Mouse (Mus musculus): ENCODE data around the gene Zfp853.

The Zfp853 gene

DNA sequence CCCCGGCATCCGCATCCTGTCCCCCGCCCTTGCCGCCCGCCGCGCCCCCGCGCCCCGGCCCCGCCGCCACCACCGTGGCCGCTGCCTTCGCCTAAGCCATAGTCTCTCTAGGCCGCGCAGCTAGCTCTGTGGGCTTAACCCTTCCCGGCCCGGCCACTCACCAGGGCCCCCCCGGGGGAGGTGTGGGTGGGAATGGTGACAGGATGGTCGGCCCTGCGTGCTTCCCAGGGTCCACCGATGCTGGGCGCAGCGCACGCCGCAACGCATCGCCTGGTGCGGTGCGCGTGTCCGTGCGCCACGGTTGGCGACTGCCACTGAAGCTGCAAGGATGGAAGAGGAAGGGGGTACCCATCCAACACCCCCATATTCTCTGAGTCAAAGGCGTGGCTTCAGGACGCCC lies at the start of gene Zfp853:
TSS of gene Zfp853 (minus strand) at position 220 of the 400 bp plus-strand sequence.
- in situ Hi-C loops (cut with MboI): no loop called here

DNA sequence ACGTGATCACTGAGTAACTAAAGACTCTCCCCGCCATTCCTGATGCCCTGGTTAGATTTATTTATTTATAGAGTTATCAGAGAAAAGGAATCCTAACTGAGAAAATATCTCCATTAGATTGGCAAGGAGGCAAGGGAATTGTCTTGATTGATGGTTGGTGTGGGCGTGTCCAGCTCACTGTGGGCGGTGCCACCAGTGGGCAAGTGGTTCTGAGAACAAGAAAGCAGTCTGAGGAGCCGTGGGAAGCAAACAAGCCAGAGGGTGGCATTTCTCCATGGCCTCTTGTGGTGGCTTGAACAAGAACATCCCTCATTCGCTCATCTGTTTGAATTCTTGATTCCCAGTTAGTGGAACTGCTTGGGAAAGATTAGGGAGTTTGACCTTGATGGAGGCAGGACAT lies 46.2 kb upstream of the Zfp853 start:
- in situ Hi-C loops (cut with MboI): no loop called here

DNA sequence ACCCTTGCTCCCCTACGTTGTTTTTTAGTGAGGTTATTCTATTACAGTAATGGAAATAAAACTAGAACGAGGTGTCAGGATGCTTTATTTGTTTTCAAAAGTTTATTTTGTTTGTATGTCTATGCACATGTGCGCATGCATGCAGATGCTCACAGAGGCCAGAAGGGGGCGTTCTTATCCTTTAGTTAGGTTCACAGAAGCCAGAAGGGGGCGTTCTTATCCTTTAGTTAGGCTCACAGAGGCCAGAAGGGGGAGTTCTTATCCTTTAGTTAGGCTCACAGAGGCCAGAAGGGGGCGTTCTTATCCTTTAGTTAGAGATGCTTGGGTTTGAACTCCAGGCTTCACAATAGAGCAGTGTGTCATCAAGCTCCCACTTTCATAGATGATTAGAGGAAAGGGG lies 43.1 kb upstream of the Zfp853 start:
- in situ Hi-C loops (cut with MboI): no loop called here

DNA sequence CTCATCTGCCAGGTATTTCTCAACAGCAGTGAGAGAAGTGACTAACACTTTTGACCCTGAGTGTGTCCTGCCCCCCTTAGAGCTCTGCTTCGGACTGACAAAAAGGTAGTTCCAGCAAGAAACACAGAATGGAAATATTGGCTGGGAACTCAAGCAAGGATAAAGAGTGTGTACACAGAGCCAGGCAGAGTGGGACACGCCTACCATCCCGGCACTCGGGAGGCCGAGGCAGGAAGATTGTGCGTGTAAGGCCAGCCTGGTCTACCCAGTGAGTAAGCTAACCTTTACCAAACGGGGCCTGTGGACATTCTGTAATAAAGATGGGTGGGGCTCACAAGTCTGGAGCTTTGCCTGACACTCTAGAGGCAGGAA lies 41.7 kb upstream of the Zfp853 start:
- in situ Hi-C loops (cut with MboI): no loop called here

DNA sequence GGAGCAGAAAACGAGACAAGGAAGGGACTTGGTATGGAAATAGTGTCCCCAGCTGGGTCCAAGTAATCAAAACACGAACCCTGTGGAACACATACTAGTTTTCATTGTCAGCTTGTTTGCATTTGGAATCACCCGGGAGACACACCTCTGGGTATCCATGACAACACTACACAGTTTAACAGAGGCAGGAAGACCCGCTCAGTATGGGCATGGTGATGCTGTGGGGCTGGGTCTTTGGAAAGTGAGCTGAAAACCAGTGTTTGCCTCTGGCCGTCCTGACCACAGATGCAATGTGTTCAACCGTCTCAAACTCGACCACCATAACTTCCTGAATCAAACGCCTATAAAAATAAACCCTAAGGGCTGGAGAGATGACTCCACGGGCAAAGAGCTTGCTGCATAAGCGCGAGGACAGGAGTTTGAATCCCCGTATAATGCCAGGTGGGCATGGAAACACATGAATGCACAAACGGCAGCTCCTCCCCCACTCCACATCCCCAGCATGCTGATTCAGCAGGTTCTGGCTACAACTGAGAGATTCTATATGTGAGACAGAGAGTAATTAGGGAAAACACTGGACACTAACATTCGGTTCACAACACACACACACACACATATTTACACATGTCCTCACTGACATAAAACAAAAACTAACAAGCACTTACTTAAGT lies 41.1 kb upstream of the Zfp853 start:
- in situ Hi-C loops (cut with MboI): no loop called here

DNA sequence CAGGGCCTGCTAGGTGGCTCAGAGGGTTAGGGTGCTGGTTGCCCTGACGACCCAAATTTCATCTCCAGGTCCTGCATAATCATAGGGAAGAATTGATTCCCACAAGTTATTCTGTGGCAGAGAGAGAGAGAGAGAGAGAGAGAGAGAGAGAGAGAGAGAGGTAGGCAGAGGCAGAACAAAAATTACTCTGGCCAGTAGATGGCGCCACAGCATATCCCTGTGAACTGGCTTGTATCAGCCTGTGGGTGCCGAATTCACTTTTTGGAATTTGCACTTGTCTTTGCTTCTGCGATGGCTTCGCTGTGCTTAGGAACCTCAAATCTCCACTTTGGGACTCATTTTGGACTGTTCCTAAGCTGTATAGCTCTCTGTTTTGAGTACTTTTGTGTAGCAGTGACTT lies 40.4 kb upstream of the Zfp853 start:
- in situ Hi-C loops (cut with MboI): no loop called here

DNA sequence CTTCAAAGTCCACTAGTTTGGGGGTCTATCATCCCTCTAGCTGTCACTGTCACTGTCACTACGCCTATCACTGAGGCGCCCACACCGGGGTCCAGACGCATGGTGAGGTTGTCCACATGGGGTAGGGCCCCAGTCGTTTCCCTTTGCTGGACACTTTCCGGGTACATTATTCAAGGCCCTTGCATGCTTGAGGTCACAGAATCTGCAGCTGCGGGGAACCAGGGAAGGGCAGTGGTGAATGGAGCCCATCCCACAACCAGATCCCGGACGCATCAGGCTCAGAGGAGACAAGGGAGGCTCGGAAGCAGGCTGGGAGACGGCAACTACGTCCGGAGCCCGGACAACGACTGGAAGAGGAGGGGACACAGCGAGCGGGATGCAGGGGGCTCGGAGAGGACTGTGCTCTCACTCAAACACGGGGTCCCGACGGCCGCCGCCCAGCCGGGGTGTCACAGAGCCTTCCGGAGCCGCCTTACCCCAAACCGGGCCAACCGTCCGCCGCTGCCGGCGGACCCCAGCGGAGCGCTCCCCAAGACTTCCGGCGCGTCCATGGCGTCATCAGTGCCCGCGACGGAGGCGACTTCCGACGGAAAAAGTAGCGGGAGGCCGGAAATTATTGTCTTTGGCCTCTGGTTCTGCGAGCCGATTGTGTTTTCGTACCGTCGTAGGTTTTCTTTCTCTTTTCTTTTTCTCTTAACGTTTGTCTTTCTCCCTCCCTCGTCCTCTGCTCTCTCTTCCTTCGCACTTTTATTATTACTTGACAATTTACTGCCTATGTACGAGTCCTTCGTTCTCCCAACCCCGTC lies 35.5 kb upstream of the Zfp853 start, which contains the start of gene Zdhhc4:
TSS of gene Zdhhc4 (minus strand) at position 567 of the 806 bp plus-strand sequence.
- in situ Hi-C loops (cut with MboI): no loop called here

DNA sequence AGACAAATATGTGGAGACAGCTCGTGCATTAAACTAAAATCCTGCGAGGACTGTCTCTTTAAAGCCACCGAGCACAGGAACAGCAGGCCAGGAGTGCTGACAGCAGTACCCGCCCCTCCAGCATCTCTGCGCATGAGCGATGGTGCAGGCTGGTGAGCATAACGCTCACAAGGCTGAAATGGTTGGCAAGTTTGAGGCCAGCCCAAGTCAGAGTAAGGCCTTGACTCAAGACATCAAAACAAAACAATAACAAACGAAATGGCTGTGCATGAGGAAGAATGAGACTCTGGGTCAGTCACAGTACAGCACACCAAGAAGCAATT lies 23.8 kb upstream of the Zfp853 start:
- in situ Hi-C loops (cut with MboI): no loop called here

DNA sequence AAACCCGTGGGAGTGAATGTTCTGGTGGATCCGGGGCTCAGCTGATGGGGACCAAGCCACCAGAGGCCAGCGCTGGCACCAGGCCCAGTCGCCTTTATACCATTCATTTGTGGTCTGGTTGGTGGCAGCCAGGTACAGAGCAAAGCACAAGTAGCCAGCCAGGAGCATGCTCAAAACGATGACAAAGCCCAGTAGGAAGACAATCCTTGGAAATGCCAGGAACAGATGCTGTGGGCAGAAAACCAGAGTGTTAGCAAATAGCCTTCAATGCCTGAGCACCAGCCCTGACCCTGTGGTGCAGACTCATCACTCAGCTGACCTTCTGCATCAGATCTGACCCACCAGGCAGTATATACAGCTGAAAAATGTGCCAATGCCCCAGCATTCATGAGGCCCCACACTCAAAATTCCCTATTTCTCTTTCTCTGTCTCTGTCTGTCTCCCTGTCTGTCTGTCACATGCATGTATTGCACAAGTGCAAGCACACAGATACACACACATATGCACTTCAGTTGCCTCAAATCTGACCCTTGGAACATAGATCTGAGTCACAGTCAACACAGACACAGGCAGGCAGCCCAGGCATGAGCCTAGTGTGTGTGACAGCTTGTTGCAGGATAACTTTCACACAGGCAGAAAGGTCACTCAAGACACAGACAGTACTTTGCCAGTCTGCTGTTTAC lies 23.3 kb upstream of the Zfp853 start:
- in situ Hi-C loops (cut with MboI): no loop called here

DNA sequence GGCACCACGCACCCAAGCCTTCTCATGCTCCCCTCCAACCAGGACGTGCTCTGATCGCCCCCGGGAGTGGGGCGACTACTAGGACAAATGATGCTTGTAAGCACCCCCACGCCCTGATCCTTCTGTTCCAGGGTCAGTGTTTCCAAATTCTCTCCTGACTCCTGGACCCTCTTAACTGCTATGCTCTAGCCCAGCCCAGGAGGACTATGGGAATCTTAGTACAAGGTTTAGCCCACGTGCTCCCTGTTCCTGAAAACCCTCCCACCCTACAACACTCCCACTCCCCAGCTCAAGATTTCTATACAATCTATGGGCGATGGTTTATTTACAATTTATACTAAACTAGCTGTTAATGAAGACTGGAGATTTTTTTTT lies 22.1 kb upstream of the Zfp853 start:
- in situ Hi-C loops (cut with MboI): no loop called here

DNA sequence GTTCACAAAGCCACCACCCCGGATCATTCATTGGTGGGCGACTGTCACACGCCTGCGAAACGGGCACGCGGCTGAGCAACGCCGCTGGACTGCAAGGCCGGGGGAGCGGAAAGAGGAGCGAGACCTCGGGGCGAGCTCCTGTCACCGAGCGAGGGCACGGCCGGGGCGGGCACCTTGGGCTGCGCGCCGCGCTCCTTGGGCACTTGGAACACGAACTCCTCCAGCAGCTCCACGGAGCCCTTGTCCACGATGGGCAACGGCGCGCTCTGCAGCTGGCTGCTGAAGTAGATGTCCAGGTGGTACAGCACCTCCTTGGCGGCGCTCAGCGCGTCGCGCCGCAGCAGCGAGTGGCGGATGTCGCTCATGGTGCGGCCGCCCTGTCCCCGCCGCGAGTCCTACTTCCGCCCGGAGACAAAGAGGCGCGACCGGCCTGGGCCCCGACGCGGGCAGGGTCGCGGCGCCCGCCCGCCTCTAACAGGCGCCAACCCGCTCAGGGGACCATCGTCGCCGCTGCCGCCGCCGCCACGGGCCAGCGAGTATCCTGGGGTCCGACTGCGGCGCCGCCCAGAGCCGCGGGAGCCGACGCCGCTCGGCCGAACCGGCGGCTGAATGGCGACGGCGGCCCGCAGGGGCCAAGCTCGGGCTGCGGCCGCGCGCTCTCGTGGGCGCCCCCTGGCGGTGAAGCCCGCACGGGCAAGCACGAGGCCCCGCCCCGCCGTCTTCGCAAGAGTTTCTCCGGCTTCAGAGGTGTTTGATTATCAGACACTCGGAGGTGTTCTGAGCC lies 21.5 kb upstream of the Zfp853 start, which contains the start of gene E130309D02Rik:
TSS of gene E130309D02Rik (minus strand) at position 631 of the 784 bp plus-strand sequence.
- in situ Hi-C loops (cut with MboI): no loop called here

DNA sequence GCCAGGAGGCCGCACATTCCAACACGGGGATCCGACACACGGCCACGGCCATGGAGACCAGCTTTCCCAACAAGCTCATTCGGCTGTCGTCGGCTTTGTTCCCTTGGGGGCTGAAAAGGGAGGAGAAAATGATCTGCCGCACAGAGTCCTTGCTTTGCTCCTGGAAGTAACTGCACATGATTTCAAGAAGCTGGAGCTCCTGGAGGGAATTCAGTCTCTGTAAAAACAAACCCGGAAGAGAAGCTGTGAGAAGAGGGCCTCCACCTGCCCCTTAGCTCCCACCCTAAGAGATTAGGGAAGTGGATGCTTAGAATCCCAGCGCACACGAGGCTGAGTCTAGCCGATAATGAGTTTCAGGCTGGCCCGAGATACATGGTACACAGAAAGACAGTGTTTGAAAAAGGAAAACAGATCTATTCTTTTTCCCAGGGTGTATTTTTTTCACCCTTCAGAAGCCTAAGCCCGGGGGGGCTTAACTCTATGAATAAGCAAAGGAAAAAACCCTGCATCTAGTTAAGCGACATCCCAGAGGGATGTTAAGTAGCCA lies 20.8 kb upstream of the Zfp853 start:
- in situ Hi-C loops (cut with MboI): no loop called here

DNA sequence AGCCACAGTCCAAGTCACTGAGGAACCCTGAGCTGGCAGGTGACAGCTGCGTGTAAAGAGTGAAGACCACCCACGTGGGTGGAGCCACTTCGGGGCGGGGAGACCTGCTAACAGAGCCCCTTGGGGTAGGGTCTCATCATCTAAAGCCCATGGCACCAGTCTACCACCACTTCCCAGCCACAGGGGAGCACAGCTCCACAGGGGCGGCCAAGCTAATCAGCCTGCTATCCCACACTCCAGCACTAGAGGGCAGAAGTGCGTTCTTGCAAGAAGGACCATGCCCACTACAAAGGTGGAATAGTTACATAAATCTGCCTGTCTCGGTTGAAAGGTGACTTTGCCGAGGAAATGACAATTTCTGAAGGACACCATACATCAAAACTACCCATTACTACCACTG lies 18.5 kb upstream of the Zfp853 start:
- in situ Hi-C loops (cut with MboI): no loop called here

DNA sequence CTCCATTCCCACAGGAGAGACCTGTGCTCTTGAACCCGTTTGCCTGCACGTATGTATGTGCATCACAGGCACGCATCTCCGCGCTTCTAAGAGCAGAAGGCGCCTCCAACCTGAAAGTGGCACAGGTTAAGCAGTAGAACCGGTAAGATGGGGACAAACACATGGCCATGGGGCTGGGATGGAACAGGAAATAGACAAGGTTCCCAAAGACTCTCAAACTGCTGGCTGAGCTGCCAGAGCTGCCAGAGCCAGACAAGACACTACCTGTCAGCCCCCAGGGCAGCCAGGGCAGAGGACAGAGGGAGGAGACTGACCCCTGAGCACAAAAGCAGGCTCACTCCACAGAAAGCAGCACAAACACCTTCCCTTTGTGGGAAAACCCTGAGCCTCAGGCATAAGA lies 16.5 kb upstream of the Zfp853 start:
- in situ Hi-C loops (cut with MboI): no loop called here

DNA sequence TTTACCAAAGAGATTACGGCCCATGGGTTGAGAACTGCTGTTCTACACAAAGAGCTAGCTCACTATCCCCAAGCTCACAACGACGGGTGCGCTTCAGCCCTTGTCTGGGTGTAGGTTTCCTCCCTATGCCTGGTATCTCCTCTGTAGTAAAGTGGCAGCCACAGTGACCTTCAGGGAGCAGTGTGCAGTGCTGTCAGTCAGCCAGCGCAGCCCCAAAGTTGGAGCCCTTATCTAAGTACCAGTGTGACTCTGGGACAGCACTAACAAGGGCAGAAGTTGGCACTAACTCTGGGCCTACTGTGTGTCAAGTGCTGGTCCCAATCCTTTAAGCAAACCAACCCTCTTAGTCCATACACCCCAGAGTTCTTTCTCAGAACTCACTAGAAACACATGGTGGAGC lies 15.4 kb upstream of the Zfp853 start:
- in situ Hi-C loops (cut with MboI): no loop called here

DNA sequence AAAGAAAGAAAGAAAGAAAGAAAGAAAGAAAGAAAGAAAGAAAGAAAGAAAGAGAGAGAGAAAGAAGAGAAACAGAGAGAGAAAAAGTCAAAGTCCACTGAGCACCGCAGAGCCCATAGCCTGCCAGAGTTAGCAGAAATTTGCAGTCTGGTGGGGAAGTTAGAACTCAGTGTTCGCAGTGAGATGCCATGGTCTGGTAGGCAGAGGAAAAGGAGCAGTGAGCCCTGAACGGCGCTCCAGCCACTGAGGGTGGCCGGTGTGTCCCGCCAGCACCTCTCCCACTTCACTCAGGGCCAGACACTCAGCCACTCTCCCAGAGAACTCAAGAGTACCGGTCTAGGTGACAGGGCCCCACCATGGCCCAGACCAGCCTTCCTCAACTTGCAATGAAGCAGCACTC lies 10.8 kb upstream of the Zfp853 start:
- in situ Hi-C loops (cut with MboI): no loop called here

DNA sequence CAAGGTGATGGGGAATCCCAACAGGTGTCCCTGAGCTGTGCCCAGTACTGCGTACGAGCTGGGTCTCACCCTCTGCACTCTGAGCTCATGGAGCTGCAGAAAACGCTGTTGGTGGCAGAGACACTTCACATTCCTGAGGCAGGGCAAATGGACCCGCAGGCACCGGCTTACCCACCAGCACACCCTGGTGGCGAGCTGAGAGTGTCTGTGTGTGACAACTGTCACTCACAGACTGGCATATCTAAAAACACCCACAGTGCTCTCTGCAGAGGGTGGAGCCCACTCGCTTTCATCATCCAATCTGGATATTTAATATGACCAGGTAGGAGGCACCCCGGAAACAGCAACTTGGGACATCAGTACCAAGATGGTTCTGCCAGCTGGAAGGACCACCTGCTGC lies 7.9 kb upstream of the Zfp853 start:
- in situ Hi-C loops (cut with MboI): no loop called here

DNA sequence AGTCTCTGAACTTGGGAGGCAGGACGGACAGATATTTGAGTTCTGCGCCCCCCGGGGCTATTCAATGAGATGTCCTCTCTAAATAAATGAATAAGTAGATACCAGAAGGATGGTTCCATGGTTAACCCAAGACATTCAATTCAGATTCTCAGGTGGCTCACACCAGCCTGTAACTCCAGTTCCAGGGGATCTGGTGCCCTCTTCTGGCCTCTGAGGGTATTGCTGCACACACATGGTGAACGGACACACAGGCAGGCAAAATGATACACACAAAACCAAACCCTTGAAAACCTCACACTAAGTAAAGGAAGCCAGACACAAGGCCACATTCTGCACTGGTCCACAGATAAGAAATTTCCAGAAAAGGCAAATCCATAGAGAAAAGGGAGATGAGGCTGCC lies 6.3 kb upstream of the Zfp853 start:
- in situ Hi-C loops (cut with MboI): no loop called here

DNA sequence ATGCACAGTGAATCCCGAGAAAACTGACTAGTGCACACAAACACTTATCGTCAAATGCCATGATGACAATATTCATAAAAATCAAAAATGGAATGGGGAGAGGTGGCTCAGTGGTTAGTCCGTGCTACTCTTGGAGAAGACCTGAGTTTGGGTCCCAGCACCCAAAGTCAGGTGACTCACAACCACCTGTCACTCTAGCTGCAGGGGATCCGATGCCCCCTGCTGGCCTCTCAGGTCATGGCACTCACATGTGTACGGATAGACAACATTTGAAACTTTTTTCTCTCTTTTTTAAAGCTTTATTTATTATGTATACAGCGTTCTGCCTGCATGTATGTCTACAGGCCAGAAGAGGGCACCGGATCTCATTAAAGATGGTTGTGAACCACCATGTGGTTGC lies 5.0 kb upstream of the Zfp853 start:
- in situ Hi-C loops (cut with MboI): no loop called here

DNA sequence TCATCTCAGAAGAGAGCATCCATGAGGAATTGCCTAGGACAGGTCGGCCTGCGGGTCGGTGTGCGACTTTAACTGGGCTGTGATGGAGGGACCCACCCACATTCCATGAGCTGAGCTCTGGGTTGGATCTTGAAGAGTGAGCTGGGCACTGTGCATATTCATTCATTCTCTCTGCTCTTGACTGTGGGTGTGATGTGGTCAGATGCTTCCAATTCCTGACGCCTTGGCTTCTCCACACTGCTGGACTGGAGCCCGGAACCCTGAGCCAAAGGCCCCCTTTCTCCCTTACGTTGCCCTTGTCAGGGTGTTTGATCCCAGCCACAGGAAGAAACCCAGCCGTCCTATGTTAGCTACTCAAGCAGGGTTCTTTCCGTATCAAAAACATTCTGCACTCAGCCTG lies 4.6 kb upstream of the Zfp853 start:
- in situ Hi-C loops (cut with MboI): no loop called here

DNA sequence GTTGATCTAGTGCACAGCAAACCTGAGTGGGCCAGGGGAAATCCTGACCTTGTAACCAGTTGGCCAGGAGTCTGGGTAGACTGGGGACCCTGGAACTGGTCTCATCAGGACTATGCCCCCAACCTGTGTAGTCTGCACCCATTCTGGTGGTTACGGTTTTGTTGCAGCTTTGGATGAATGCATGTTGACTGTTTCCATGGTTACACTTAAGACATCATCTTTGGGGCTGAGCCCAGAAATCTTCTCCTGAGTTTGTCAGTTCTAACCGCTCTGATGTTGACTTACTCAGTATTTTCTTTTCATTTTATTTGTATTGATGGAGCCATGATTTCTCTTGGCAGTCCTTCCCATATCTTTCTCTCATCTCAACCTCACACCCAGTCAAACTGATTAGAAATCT lies 1.9 kb upstream of the Zfp853 start:
- in situ Hi-C loops (cut with MboI): no loop called here

DNA sequence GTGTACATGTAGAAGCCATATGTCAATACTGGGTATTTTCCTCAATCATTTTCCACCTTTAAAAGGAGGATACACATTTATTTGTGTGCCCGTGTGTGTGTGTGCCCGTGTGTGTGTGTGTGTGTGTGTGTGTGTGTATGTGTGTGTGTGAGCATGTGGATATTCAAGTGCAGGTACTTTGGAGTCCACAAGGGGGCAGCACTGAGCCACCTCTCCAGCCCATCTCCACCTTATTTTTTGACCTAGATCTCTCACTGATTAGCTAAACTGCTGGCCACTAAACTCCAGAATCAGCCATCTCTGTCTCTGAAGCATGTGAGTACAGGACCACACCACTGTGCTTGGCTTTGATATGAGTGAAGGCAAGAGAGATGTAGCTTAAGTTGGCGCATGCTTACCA lies 1.4 kb upstream of the Zfp853 start:
- in situ Hi-C loops (cut with MboI): no loop called here
